Mouse (Mus musculus): ENCODE results near the gene Snapc3.
"Not testable (repeated sequence)": the region's sequence is repeated elsewhere in the genome, so short reads cannot be mapped to it uniquely, and the experiment has no call there.

The Snapc3 gene

GRCm38 (mm10) chr4:83500154-83501036, 82.9 kb downstream of the Snapc3 start:
- no peak for DNase-seq (ENCODE audit: low read depth)

GRCm38 (mm10) chr4:83501037-83501430, 83.5 kb downstream of the Snapc3 start:
- no peak for DNase-seq (ENCODE audit: low read depth)

- DNase-seq (ENCODE audit: low read depth): no peak
These were observed 92.1 kb downstream of the Snapc3 start for GRCm38 (mm10) chr4:83509600-83509999.

GRCm38 (mm10) chr4:83511083-83511482, 93.6 kb downstream of the Snapc3 start:
- DNase-seq (ENCODE audit: low read depth): no peak

- DNase-seq (ENCODE audit: low read depth): no peak
These were observed 94.7 kb downstream of the Snapc3 start for GRCm38 (mm10) chr4:83512217-83512616.

GRCm38 (mm10) chr4:83512644-83513043, 95.1 kb downstream of the Snapc3 start:
- DNase-seq (ENCODE audit: low read depth): no peak

GRCm38 (mm10) chr4:83514183-83514582, 96.7 kb downstream of the Snapc3 start:
- DNase-seq (ENCODE audit: low read depth): no peak

GRCm38 (mm10) chr4:83514976-83515669, 97.6 kb downstream of the Snapc3 start:
- no peak for DNase-seq (ENCODE audit: low read depth)

GRCm38 (mm10) chr4:83516144-83516543, 98.6 kb downstream of the Snapc3 start:
- not testable (repeated sequence) for DNase-seq (ENCODE audit: low read depth)
